Mouse (Mus musculus) bone marrow macrophage, adult 2 months (primary cell): ENCODE results near the gene Ripply1. TPM values are rescaled to one million over a fixed set of nuclear protein-coding genes. Genes with fewer than 3 reads are reported as not detected.

ENCODE experiments used
- H3K27ac ChIP-seq: 2 replicates; pipeline ENCODE4 v1.5.1; 2012; ENCODE audit warnings: low read depth, low read length; ENCODE audit not compliant: insufficient read depth
- H3K4me1 ChIP-seq: 2 replicates; pipeline ENCODE4 v1.6.1; 2012; ENCODE audit warnings: low read length; ENCODE audit not compliant: control insufficient read depth, insufficient read depth
- H3K4me3 ChIP-seq: 2 replicates; pipeline ENCODE4 v1.5.1; 2012; ENCODE audit warnings: mild to moderate bottlenecking, low read length, moderate library complexity; ENCODE audit not compliant: insufficient read depth
- CTCF ChIP-seq: IDR thresholded peaks from 2 replicates; pipeline ENCODE4 v1.5.1; 2012; ENCODE audit warnings: low read depth, mild to moderate bottlenecking, low read length, moderate library complexity
- POLR2A ChIP-seq: IDR thresholded peaks from 2 replicates; pipeline ENCODE4 v1.6.1; 2012; ENCODE audit warnings: mild to moderate bottlenecking, low read depth, low read length, borderline replicate concordance
- polyA plus RNA-seq: library from polyadenylated mRNA; stranded (reverse); fragments of >200 nt; gene quantifications from 2 replicates; pipeline ENCODE4 v1.2.4, GENCODE M21; 2012; ENCODE audit not compliant: missing spikeins, insufficient read depth, insufficient read length

The Ripply1 gene
- polyA plus RNA-seq, 1 experiment = not detected

GRCm38 (mm10) chrX:139751855-139752254 is 30.3 kb downstream of the Ripply1 start:
- Histone ChIP-seq H3K4me3 (no peak overlapping the region), H3K27ac (no peak overlapping the region), H3K4me1 (no peaks in the 10 kb centered on the region)
- TF ChIP-seq CTCF (no peak), POLR2A (no peak)

- no peak overlapping the region for H3K4me3 ChIP-seq
- TF ChIP-seq POLR2A (no peak), CTCF (no peak)
- no peak overlapping the region for H3K27ac ChIP-seq
- no peaks in the 10 kb centered on the region for H3K4me1 ChIP-seq
Observed at GRCm38 (mm10) chrX:139737066-139737465, 45.1 kb downstream of the Ripply1 start.

- TF ChIP-seq CTCF (no peak), POLR2A (no peak)
- H3K4me3 ChIP-seq = no peak overlapping the region
- no peak overlapping the region for H3K27ac ChIP-seq
- no peaks in the 10 kb centered on the region for H3K4me1 ChIP-seq
Observed at GRCm38 (mm10) chrX:139730541-139730940, 51.6 kb downstream of the Ripply1 start.

Other genes starting within 250 kb of the Ripply1 start
- gene Rnf128, start 219.0 kb downstream of the Ripply1 start, polyA plus RNA-seq = 96.4 and 98.2 TPM in 2 replicates
- gene Tbc1d8b, start 97.4 kb downstream of the Ripply1 start, polyA plus RNA-seq = 3.6 and 5.4 TPM in 2 replicates
- gene Gm15013, start 67.9 kb downstream of the Ripply1 start, polyA plus RNA-seq = 4.8 TPM in 1 of 2 replicates, not detected in the other
- gene Cldn2, start 18.5 kb upstream of the Ripply1 start, polyA plus RNA-seq = not detected in 2 replicates
- 0.51 and 0.99 TPM in 2 replicates for gene Morc4, start 89.3 kb upstream of the Ripply1 start, polyA plus RNA-seq
- 7.1 and 8.3 TPM in 2 replicates for gene Rbm41, start 216.2 kb upstream of the Ripply1 start, polyA plus RNA-seq